Mouse (Mus musculus) macrophage (primary cell): ENCODE data around the gene Olfr9. TPM values are rescaled to one million over a fixed set of nuclear protein-coding genes. Genes with fewer than 3 reads are reported as not detected.
"Not testable (repeated sequence)": the region's sequence is repeated elsewhere in the genome, so short reads cannot be mapped to it uniquely, and the experiment has no call there.

ENCODE experiments used
- H3K27ac ChIP-seq: fragments of 350-480 bp; formaldehyde crosslinking; 2 replicates; pipeline ENCODE4 v1.9.0; 2021
- H3K36me3 ChIP-seq: fragments of 350-480 bp; formaldehyde crosslinking; 2 replicates; pipeline ENCODE4 v1.9.0; 2021; ENCODE audit errors: inconsistent target
- H3K4me3 ChIP-seq: fragments of 350-480 bp; formaldehyde crosslinking; 2 replicates; pipeline ENCODE4 v1.9.0; 2021; ENCODE audit errors: inconsistent target
- H3K79me2 ChIP-seq: fragments of 350-480 bp; formaldehyde crosslinking; 2 replicates; pipeline ENCODE4 v1.9.0; 2021; ENCODE audit errors: inconsistent target
- WGBS: methylation state at CpG from one replicate; pipeline ENCODE4 v1.1.7; 2026; ENCODE audit warnings: inconsistent platforms; ENCODE audit not compliant: missing documents; 5-methylcytosine and 5-hydroxymethylcytosine counted together
- polyA plus RNA-seq: library from polyadenylated mRNA; stranded (reverse); fragments of 250-400 nt; gene quantifications from 3 replicates; pipeline ENCODE4 v1.2.4, GENCODE M21; 2018; ENCODE audit warnings: inconsistent platforms

Olfr9 gene
- polyA plus RNA-seq, 1 experiment from 2014 or later = not detected

DNA sequence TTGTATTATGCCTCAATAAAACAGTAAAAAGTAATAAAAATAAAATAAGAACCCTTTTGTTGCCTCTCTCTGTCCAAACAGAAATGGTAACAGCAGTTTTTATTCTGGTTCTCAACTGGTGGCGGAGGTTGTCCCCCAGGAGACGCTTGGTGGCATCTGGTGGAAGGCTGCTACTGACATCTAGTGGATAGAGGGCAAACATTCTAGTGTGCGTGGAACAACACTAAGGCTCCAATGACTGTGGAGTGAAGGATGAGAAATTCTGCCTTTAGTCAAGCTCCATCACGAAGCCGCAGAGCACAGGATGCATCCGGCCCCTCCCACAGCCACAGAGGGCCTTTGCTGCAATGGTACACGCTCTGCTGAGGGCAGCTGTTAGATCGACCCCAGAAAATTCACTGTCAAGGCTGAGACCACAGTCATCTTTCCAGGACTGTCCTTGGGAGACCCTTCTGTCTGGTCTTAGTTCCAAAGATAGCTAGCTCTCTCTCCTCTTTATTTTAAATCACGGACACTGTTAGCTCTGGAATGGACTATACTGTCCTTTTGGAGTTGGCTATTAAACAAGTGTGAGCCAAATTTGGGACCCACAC, 11.6 kb upstream of the Olfr9 start:
- Histone ChIP-seq H3K79me2 (no peaks in the 10 kb centered on the region), H3K4me3 (no peak overlapping the region), H3K27ac (no peak overlapping the region), H3K36me3 (no peaks in the 10 kb centered on the region)
- 18% methylated on average over 9 of the region's 9 CpGs for WGBS

DNA sequence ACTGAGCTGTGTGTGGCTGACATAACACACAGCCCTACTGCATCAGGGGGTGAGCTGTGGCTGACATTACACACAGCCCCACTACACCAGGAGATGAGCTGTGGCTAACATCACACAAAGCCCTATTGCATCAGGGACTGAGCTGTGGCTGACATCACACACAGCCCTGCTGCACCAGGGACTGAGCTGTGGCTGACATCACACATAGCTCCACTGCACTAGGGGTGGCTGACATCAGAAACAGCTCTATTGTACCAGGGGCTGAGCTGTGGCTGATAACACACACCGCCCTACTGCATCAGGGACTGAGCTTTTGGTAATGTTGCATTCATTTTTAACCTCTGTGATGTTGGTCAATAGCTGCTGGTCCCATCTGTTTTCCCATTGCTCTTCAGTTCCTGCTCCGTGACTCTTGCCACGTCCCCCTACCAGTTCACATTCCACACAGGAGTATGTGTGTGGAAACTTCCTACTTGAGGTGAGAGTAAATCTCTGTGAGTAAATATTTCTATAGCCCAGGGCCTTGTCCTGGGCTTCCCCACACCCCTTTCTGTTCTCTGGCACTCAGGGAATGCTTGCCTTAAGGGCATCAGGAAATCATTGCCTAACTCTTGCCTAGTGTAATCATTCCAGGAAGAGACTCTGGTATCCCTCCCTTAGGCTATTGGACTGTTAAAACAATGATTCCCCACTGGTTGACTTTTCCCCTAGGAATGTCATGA, 8.4 kb upstream of the Olfr9 start:
- Histone ChIP-seq H3K27ac (no peak overlapping the region), H3K36me3 (no peaks in the 10 kb centered on the region), H3K4me3 (no peak overlapping the region), H3K79me2 (no peaks in the 10 kb centered on the region)
- 100% methylated on average over 3 of the region's 3 CpGs for WGBS

DNA sequence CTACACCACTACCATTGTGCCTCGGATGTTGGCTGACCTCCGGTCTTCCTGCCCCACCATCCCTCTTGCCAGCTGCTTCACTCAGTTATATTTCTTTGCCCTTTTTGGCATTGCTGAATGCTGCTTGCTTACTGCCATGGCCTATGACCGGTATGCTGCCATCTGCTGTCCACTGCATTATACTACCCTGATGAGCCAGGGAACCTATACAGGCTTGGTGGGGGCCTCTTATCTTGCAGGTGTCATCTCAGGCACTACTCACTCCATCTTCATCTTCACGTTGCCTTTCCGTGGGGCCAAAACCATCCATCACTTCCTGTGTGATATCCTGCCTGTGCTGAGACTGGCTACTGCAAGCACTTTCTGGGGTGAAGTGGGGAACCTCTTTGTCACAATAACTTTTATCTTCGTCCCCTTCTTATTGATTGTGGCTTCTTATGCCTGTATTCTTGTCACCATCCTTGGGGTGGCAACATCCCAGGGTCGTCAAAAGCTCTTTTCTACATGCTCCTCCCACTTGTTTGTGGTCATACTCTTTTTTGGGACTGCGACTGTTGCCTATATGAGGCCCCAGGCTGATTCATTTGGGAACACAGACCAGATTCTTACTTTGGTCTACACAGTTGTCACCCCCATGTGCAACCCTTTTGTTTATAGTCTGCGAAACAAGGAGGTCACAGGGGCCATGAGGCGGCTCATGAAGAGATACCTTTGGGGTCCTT, 1.1 kb downstream of the Olfr9 start:
- not testable (repeated sequence) for H3K4me3 ChIP-seq, H3K27ac ChIP-seq, H3K36me3 ChIP-seq, H3K79me2 ChIP-seq
- 68% methylated on average over 4 of the region's 10 CpGs for WGBS

DNA sequence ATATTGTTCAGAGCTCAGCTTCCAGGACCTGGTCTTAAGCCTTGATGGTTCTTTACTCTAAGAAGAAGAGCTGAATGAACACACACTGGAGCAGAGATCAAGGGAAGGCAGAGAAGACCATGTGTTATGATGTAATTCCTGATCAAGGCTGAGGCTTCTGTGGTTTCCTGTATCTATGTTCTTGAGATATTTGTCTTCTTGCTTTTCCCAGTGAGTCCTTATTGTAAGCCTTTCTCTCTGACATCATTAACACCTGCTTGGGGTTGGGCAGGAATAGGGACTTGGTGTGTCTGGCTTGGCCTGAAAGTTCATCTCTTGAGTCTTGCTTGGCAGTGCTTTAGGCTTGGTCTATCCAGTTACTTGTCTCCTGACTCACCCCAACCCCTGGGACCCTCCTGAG, 1.8 kb downstream of the Olfr9 start:
- Histone ChIP-seq H3K79me2 (no peaks in the 10 kb centered on the region), H3K4me3 (no peak overlapping the region), H3K27ac (no peak overlapping the region), H3K36me3 (no peaks in the 10 kb centered on the region)

DNA sequence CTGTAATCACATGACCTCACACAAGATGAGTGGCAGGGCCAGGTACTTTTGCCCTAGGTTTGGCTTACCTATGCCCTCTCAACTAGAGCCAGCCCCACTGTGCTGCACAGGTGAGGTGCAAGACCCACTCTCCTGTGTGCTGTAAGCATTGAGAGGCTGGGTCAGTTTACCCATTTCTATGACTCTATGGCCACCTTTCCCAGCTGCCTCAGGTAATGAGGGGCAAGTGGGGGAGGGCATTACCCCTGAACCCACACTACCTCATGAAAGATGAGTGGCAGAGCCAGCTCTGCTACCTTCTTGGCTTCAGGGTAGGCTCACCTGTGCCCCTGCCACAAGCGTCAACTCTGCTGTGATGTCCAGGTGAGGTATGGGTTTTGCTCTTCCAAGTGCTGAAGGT, 6.6 kb downstream of the Olfr9 start:
- Histone ChIP-seq H3K4me3 (no peak overlapping the region), H3K79me2 (no peaks in the 10 kb centered on the region), H3K27ac (no peak overlapping the region), H3K36me3 (no peaks in the 10 kb centered on the region)
- 94% methylated on average over 1 of the region's 1 CpGs for WGBS

DNA sequence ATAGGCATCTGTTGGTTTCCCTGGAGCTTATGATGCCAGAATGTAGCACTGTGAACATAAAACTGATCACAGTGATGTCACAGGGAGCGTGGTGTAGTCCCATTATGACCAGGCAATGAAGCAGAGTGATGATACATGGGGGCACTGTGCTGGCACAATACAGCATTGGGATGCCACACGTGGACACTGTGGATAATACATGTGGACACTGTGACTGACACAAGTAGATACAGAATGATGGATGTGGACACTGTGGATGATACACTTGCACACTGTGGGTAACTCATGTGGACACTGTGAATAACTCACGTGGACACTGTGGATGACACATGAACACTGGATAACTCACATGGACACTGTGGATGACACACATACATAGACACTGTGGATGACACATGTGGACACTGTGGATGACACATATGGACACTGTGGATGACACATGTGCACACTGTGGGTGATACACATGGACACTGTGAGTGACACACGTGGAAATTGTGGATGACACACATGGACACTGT, 7.4 kb downstream of the Olfr9 start:
- Histone ChIP-seq H3K27ac (no peak overlapping the region), H3K36me3 (no peaks in the 10 kb centered on the region), H3K79me2 (no peaks in the 10 kb centered on the region), H3K4me3 (no peak overlapping the region)
- WGBS = 81% methylated on average over 4 of the region's 4 CpGs

DNA sequence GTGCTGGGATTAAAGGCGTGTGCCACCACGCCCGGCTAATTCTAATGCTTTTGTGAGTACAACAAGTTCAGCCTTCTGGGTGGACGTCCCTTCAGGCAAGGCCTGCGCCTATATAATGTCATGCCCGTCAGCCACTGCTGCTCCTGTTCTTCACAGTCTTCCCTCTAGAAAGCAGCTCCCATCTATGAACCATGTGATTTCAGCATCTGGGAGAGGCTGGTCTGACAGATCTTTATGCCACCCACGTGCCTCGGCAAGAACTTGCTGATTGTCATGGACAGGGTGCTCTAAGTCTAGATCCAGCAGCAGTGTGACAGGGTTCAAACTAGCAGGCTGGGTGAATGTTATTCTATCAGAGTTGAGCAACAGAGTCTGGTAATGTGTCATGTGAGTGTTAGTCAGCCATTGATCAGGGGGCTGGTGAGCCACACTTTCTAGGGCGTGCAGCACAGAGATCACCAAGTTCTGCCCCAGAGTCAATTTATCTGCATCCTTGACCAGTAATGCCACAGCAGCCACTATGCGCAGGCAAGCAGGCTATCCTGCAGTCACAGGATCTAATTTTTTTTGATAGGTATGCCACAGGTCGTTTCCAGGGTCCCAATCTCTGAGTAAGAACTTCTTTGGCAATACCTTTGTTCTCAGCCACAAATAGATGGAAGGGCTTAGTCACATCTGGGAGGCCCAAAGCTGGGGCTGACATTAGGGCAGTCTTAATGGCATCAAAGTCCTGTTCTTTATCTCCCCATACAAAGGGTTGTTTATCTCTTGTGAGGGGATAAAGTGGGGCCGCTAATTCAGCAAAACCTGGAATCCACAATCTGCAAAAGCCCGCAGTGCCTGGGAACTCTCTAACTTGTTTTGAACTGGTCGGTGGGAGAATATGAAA, 15.0 kb downstream of the Olfr9 start:
- Histone ChIP-seq H3K79me2 (no peaks in the 10 kb centered on the region), H3K36me3 (no peaks in the 10 kb centered on the region), H3K27ac (no peak overlapping the region), H3K4me3 (no peak overlapping the region)
- WGBS = 89% methylated on average over 14 of the region's 14 CpGs

DNA sequence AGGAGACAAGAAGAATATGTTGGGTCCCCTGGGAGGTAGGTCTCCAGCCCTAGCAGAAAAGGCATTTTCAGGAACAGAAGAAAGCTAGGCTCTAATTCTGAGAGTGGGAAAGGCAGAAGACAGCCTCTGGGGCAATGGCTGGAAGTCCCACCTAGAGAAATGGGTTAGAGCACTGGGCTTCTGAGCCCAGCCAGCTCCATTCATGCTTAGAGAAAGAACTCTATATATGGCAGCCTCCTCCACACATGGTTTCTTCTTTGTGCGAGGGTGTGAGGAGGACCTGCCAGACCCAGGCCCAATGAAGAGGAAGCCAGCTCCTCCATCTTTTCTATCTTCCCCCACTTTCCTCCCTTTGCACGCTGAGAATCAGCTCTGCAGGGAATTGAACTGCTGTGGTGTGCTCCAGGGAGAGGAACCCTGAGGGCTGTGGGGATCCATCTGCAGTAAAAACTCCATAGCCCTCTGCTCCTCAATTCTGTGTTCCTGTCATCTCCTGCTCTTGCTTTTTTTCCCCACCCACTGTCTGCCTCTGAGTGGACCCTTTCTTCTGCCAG, 21.1 kb downstream of the Olfr9 start, which contains the start of gene Olfr763:
Gene Olfr763, plus strand, starts transcription at position 504 of the 554 bp plus-strand sequence.
- 74% methylated on average over 2 of the region's 2 CpGs for WGBS
- no peaks in the 10 kb centered on the region for H3K36me3 ChIP-seq
- H3K4me3 ChIP-seq = no peak within 1 kb of the TSS

DNA sequence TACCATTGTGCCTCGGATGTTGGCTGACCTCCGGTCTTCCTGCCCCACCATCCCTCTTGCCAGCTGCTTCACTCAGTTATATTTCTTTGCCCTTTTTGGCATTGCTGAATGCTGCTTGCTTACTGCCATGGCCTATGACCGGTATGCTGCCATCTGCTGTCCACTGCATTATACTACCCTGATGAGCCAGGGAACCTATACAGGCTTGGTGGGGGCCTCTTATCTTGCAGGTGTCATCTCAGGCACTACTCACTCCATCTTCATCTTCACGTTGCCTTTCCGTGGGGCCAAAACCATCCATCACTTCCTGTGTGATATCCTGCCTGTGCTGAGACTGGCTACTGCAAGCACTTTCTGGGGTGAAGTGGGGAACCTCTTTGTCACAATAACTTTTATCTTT, 22.3 kb downstream of the Olfr9 start:
- not testable (repeated sequence) for H3K79me2 ChIP-seq, H3K4me3 ChIP-seq, H3K36me3 ChIP-seq, H3K27ac ChIP-seq
- no CpG with 5 or more reads among the region's 5 CpGs for WGBS

More for the DNA sequence above, 21.1 kb downstream of the Olfr9 start, which contains the start of gene Olfr763:
- Histone ChIP-seq H3K27ac (no peak within 1 kb of the TSS), H3K79me2 (no peaks in the 10 kb centered on the region)

DNA sequence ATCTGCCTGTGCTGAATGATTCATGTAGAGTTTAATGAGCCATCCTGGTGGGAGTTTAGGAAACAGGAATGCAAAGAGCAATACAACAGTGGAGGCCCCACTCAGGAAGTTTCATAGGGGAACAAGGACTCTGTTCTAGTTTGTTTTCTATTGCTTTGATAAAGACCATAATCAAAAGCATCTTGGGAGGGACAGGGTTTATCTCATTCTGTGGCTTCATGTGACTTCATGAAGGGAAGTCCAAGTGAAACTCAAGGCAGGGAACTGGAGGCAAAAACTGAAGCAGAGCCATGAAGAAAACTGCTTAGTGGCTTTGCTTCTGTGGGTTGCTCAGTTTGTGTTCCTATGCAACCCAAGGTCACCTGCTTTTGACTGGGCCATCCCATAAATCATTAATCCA, 25.2 kb downstream of the Olfr9 start:
- Histone ChIP-seq H3K27ac (no peak overlapping the region), H3K4me3 (no peak overlapping the region), H3K36me3 (no peaks in the 10 kb centered on the region), H3K79me2 (no peaks in the 10 kb centered on the region)

DNA sequence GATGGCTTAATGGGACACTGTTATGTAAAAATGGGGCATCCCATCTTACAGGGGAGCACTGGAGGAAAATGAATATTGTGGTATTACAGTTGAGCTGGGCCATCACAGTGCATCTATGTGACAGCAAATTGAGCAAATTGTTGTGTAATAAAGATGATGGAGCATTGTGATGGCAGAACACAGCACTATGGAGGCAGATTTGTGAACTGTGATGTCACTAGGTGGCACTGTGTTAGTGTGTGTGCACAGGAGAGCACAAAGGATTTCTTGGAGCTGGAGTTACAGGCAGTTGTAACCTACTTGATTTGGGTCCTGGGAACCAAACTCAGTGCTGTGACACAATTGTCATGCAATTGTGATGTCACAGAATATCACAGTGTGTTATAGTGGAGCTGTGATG, 34.1 kb downstream of the Olfr9 start:
- no peaks in the 10 kb centered on the region for H3K79me2 ChIP-seq
- H3K4me3 ChIP-seq = no peak overlapping the region
- no peak overlapping the region for H3K27ac ChIP-seq
- H3K36me3 ChIP-seq = no peaks in the 10 kb centered on the region

DNA sequence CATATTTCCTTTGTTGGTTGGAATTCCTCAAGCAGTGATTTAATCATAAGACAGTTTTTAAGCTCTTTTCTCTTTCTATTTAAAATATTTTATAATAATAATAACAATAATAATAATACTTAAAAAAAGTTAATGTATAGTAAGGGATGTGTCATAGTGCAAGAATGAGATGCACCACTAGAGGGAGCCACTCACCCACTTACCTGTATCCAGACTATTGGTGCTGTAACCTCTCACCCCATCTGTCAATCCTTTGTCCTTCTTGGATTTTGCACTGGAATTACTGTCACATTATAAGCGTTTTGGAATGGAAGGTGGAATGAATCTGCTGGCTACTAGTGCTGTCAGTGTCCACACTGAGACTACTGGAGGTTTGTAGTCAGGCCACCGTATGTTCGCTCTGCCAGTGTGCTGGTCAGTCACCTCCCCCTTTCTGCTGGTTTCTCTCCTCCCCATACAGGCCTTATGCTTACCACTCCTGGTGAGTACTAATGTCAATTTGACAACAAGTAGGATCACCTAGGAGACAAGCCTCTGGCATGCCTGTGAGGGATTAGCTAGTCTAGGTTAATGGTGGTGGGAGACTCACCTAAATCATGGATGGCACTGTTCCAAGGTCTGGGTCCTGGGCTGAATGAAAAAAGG, 36.9 kb downstream of the Olfr9 start:
- no peaks in the 10 kb centered on the region for H3K36me3 ChIP-seq
- H3K27ac ChIP-seq = no peak overlapping the region
- 62% methylated on average over 3 of the region's 3 CpGs for WGBS
- no peak overlapping the region for H3K4me3 ChIP-seq
- no peaks in the 10 kb centered on the region for H3K79me2 ChIP-seq

DNA sequence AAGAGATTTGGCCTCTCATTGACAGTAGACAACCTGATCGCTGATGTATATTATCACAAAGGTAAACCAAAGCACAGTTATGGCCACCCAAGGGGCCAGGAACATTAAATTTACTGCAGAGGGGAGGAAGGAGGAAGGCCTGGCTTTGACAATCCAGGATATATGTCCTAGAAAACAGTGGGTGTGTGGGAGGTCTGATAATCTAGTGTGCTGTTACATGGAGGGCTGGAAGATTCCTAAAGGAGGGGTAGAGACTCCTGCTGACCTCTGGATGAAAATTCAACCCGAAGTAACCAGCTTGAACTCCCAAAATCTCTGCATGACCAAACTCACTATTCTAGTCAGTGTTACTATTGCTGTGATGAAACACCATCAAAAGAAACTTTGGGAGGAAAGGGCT, 39.1 kb downstream of the Olfr9 start:
- WGBS = 85% methylated on average over 2 of the region's 2 CpGs
- no peak overlapping the region for H3K27ac ChIP-seq
- no peaks in the 10 kb centered on the region for H3K79me2 ChIP-seq
- no peak overlapping the region for H3K4me3 ChIP-seq
- H3K36me3 ChIP-seq = no peaks in the 10 kb centered on the region

DNA sequence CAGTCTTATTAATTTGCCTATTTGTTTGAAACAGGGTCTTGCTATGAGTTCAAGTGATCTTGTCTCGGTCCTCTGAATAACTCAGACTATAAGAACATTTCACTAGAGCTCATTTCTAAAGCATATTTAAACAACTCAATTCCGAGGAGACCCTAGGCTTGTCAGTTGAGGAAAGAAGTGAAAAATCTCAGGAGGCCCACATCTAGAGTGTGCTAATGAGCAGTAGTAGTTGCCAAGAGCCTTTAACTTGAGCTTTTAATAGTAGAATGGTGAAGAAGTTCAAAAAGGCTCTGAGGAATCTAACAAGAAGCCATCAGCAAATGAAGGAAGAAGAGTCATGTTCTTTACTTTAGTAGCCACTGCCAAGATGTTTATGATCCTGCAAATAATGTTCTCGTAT, 50.6 kb downstream of the Olfr9 start, which contains the start of gene Olfr764-ps1:
Gene Olfr764-ps1, minus strand, starts transcription at position 101 of the 400 bp plus-strand sequence.
- WGBS = 90% methylated on average over 3 of the region's 3 CpGs
- no peak within 1 kb of the TSS for H3K27ac ChIP-seq
- H3K79me2 ChIP-seq = no peaks in the 10 kb centered on the region
- no peak within 1 kb of the TSS for H3K4me3 ChIP-seq
- H3K36me3 ChIP-seq = no peaks in the 10 kb centered on the region
